Mouse (Mus musculus) CH12.LX (cell line): Measurements from ENCODE around the gene Med23. TPM values are rescaled to one million over a fixed set of nuclear protein-coding genes. Genes with fewer than 3 reads are reported as not detected.

ENCODE experiments used
- DNase-seq: peaks from one replicate; pipeline ENCODE4 v3.0.0-alpha.2; 2013; ENCODE audit errors: extremely low read depth
- H3K27ac ChIP-seq: 2 replicates; pipeline ENCODE4 v1.5.1; 2012; ENCODE audit warnings: low read depth, mild to moderate bottlenecking, control low read depth, moderate library complexity; ENCODE audit not compliant: insufficient read depth
- H3K27me3 ChIP-seq: replicated peaks from 2 replicates; pipeline ENCODE3; 2012; ENCODE audit warnings: inconsistent platforms
- H3K36me3 ChIP-seq, 2 experiments: replicated peaks in 1 of 2; 2 replicates each; pipeline versions ENCODE3 to v1.6.1; 2012; ENCODE audit warnings: inconsistent platforms in 1 of 2, low read length in 1 of 2, mild to moderate bottlenecking in 1 of 2, mixed read lengths in 1 of 2, moderate library complexity in 1 of 2; ENCODE audit not compliant: control insufficient read depth in 1 of 2, insufficient read depth in 1 of 2
- H3K4me1 ChIP-seq, 2 experiments: 2 replicates each; pipeline ENCODE4 v1.6.1; 2012; ENCODE audit warnings: inconsistent platforms in 1 of 2, moderate library complexity in 1 of 2; ENCODE audit not compliant: insufficient read depth in 2 of 2, control insufficient read depth in 1 of 2
- H3K4me2 ChIP-seq: 2 replicates; pipeline ENCODE4 v1.6.1; 2012; ENCODE audit warnings: low read depth, mild to moderate bottlenecking, control low read depth; ENCODE audit not compliant: poor library complexity, insufficient read depth, severe bottlenecking
- H3K4me3 ChIP-seq, 3 experiments: fragments of 150-350 bp in 1 of 3; sonication (generic) in 1 of 3; replicated peaks in 1 of 3; 2 replicates each; pipeline versions ENCODE3 to v1.5.1; 2011 to 2012; ENCODE audit warnings: low read depth in 2 of 3, low read length in 2 of 3, mild to moderate bottlenecking in 2 of 3, moderate library complexity in 2 of 3, control low read depth in 1 of 3, improper control_type of control experiment in 1 of 3, inconsistent platforms in 1 of 3, mixed read lengths in 1 of 3; ENCODE audit not compliant: poor library complexity in 1 of 3
- H3K79me2 ChIP-seq: replicated peaks from 2 replicates; pipeline ENCODE4 v1.6.1; 2012; ENCODE audit warnings: mild to moderate bottlenecking, moderate library complexity; ENCODE audit not compliant: control insufficient read depth, poor library complexity, insufficient read depth, severe bottlenecking; ENCODE audit errors: extremely low read depth
- H3K9ac ChIP-seq: 2 replicates; pipeline ENCODE4 v1.6.1; 2012; ENCODE audit warnings: low read depth, mild to moderate bottlenecking, control low read depth, moderate library complexity; ENCODE audit not compliant: insufficient read depth
- H3K9me3 ChIP-seq: replicated peaks from 2 replicates; pipeline ENCODE3; 2012; ENCODE audit warnings: low read length, inconsistent platforms, mixed read lengths
- BHLHE40 ChIP-seq: IDR thresholded peaks from 2 replicates; pipeline ENCODE4 v1.6.1; 2011; ENCODE audit warnings: mild to moderate bottlenecking, low read depth, low read length, improper control_type of control experiment
- CHD1 ChIP-seq: IDR thresholded peaks from 2 replicates; pipeline ENCODE4 v1.6.1; 2012; ENCODE audit warnings: low read depth, low read length, improper control_type of control experiment, inconsistent platforms
- CHD2 ChIP-seq: IDR thresholded peaks from 2 replicates; pipeline ENCODE4 v1.6.1; 2011; ENCODE audit warnings: low read length, improper control_type of control experiment
- CTCF ChIP-seq, 2 experiments: IDR thresholded peaks in 1 of 2; conservative IDR thresholded peaks in 1 of 2; 2 replicates each; pipeline ENCODE4 v1.5.1; 2011 to 2012; ENCODE audit warnings: low read depth in 2 of 2, low read length in 2 of 2, improper control_type of control experiment in 1 of 2, inconsistent platforms in 1 of 2, mild to moderate bottlenecking in 1 of 2, moderate library complexity in 1 of 2
- E2F4 ChIP-seq: IDR thresholded peaks from 2 replicates; pipeline ENCODE4 v1.6.1; 2011; ENCODE audit warnings: low read depth, low read length, improper control_type of control experiment; ENCODE audit not compliant: insufficient replicate concordance
- ELF1 ChIP-seq: IDR thresholded peaks from 2 replicates; pipeline ENCODE4 v1.6.1; 2014; ENCODE audit warnings: low read depth, mild to moderate bottlenecking, inconsistent platforms, low read length, improper control_type of control experiment
- EP300 ChIP-seq: IDR thresholded peaks from 2 replicates; pipeline ENCODE4 v1.6.1; 2011; ENCODE audit warnings: low read length, improper control_type of control experiment
- ETS1 ChIP-seq: conservative IDR thresholded peaks from 2 replicates; pipeline ENCODE4 v1.6.1; 2012; ENCODE audit warnings: low read depth, mild to moderate bottlenecking, inconsistent platforms, low read length, improper control_type of control experiment, moderate library complexity
- GABPA ChIP-seq: IDR thresholded peaks from 2 replicates; pipeline ENCODE4 v1.6.1; 2012; ENCODE audit warnings: low read depth, low read length, improper control_type of control experiment, inconsistent platforms; ENCODE audit not compliant: insufficient replicate concordance
- HCFC1 ChIP-seq: IDR thresholded peaks from 2 replicates; pipeline ENCODE4 v1.6.1; 2012; ENCODE audit warnings: low read depth, mild to moderate bottlenecking, inconsistent platforms, low read length, improper control_type of control experiment
- IRF4 ChIP-seq: IDR thresholded peaks from 2 replicates; pipeline ENCODE4 v1.6.1; 2014; ENCODE audit warnings: low read depth, mild to moderate bottlenecking, inconsistent platforms, low read length, improper control_type of control experiment
- JUN ChIP-seq: IDR thresholded peaks from 2 replicates; pipeline ENCODE4 v1.6.1; 2011; ENCODE audit warnings: low read depth, mild to moderate bottlenecking, low read length, improper control_type of control experiment, moderate library complexity; ENCODE audit not compliant: insufficient read depth
- JUND ChIP-seq: conservative IDR thresholded peaks from 2 replicates; pipeline ENCODE4 v1.6.1; 2011; ENCODE audit warnings: low read depth, low read length, improper control_type of control experiment
- KAT2A ChIP-seq: IDR thresholded peaks from 2 replicates; pipeline ENCODE4 v1.6.1; 2012; ENCODE audit warnings: low read length, improper control_type of control experiment, inconsistent platforms; ENCODE audit not compliant: insufficient replicate concordance
- MAFK ChIP-seq: IDR thresholded peaks from 2 replicates; pipeline ENCODE4 v1.6.1; 2011; ENCODE audit warnings: low read length, improper control_type of control experiment; ENCODE audit not compliant: insufficient replicate concordance
- MAX ChIP-seq: IDR thresholded peaks from 2 replicates; pipeline ENCODE4 v1.6.1; 2011; ENCODE audit warnings: low read length, improper control_type of control experiment
- MAZ ChIP-seq: IDR thresholded peaks from 2 replicates; pipeline ENCODE4 v1.6.1; 2012; ENCODE audit warnings: low read depth, mild to moderate bottlenecking, inconsistent platforms, low read length, improper control_type of control experiment, moderate library complexity
- MEF2A ChIP-seq: IDR thresholded peaks from 2 replicates; pipeline ENCODE4 v1.6.1; 2014; ENCODE audit warnings: low read depth, mild to moderate bottlenecking, inconsistent platforms, low read length, improper control_type of control experiment, borderline replicate concordance
- MXI1 ChIP-seq: IDR thresholded peaks from 2 replicates; pipeline ENCODE4 v1.6.1; 2011; ENCODE audit warnings: mild to moderate bottlenecking, low read depth, low read length, improper control_type of control experiment
- MYC ChIP-seq: IDR thresholded peaks from 2 replicates; pipeline ENCODE4 v1.6.1; 2011; ENCODE audit warnings: low read depth, mild to moderate bottlenecking, improper control_type of control experiment, low read length
- NELFE ChIP-seq: IDR thresholded peaks from 2 replicates; pipeline ENCODE4 v1.6.1; 2011; ENCODE audit warnings: low read depth, low read length, improper control_type of control experiment
- NRF1 ChIP-seq: IDR thresholded peaks from 2 replicates; pipeline ENCODE4 v1.6.1; 2014; ENCODE audit warnings: low read depth, mild to moderate bottlenecking, inconsistent platforms, low read length, improper control_type of control experiment, moderate library complexity
- PAX5 ChIP-seq: IDR thresholded peaks from 2 replicates; pipeline ENCODE4 v1.6.1; 2012; ENCODE audit warnings: low read length, inconsistent platforms, mixed read lengths
- POLR2A ChIP-seq: IDR thresholded peaks from 2 replicates; pipeline ENCODE4 v1.6.1; 2011; ENCODE audit warnings: low read depth, mild to moderate bottlenecking, improper control_type of control experiment, low read length
- POLR2AphosphoS2 ChIP-seq: IDR thresholded peaks from 2 replicates; pipeline ENCODE4 v1.6.1; 2011; ENCODE audit warnings: low read depth, low read length, improper control_type of control experiment
- RAD21 ChIP-seq: IDR thresholded peaks from 2 replicates; pipeline ENCODE4 v1.6.1; 2011; ENCODE audit warnings: low read depth, mild to moderate bottlenecking, low read length, improper control_type of control experiment, moderate library complexity
- RCOR1 ChIP-seq: conservative IDR thresholded peaks from 2 replicates; pipeline ENCODE4 v1.6.1; 2012; ENCODE audit warnings: low read depth, mild to moderate bottlenecking, inconsistent platforms, low read length, improper control_type of control experiment
- SIN3A ChIP-seq: IDR thresholded peaks from 2 replicates; pipeline ENCODE4 v1.6.1; 2012; ENCODE audit warnings: low read length, improper control_type of control experiment, inconsistent platforms
- SMC3 ChIP-seq: IDR thresholded peaks from 2 replicates; pipeline ENCODE4 v1.6.1; 2011; ENCODE audit warnings: low read depth, low read length, improper control_type of control experiment
- TBP ChIP-seq: conservative IDR thresholded peaks from 2 replicates; pipeline ENCODE4 v1.6.1; 2011; ENCODE audit warnings: low read depth, low read length, improper control_type of control experiment
- TCF12 ChIP-seq: IDR thresholded peaks from 2 replicates; pipeline ENCODE4 v1.6.1; 2014; ENCODE audit warnings: low read depth, mild to moderate bottlenecking, inconsistent platforms, low read length, improper control_type of control experiment
- UBTF ChIP-seq: IDR thresholded peaks from 2 replicates; pipeline ENCODE4 v1.6.1; 2012; ENCODE audit warnings: low read depth, mild to moderate bottlenecking, inconsistent platforms, low read length, improper control_type of control experiment, moderate library complexity
- USF1 ChIP-seq: IDR thresholded peaks from 2 replicates; pipeline ENCODE4 v1.6.1; 2014; ENCODE audit warnings: low read depth, mild to moderate bottlenecking, inconsistent platforms, low read length, improper control_type of control experiment
- USF2 ChIP-seq: conservative IDR thresholded peaks from 2 replicates; pipeline ENCODE4 v1.6.1; 2011; ENCODE audit warnings: low read depth, low read length, improper control_type of control experiment
- ZC3H11A ChIP-seq: IDR thresholded peaks from 2 replicates; pipeline ENCODE4 v1.6.1; 2012; ENCODE audit warnings: low read depth, mild to moderate bottlenecking, inconsistent platforms, low read length, improper control_type of control experiment
- ZKSCAN1 ChIP-seq: IDR thresholded peaks from 2 replicates; pipeline ENCODE4 v1.6.1; 2012; ENCODE audit warnings: low read depth, inconsistent platforms, low read length, improper control_type of control experiment, borderline replicate concordance
- ZMIZ1 ChIP-seq: IDR thresholded peaks from 2 replicates; pipeline ENCODE4 v1.6.1; 2012; ENCODE audit warnings: low read depth, mild to moderate bottlenecking, inconsistent platforms, low read length, improper control_type of control experiment
- ZNF384 ChIP-seq: IDR thresholded peaks from 2 replicates; pipeline ENCODE4 v1.6.1; 2012; ENCODE audit warnings: low read depth, low read length, improper control_type of control experiment, inconsistent platforms
- dilution Hi-C: fragments of 300-500 bp; cut with MboI; formaldehyde crosslinking; loops from 2 replicates; pipeline ENCODE4 v1.14.3; 2020; ENCODE audit warnings: low sequenced_read_pairs; ENCODE audit not compliant: extremely low pct_unique_long_range_greater_than_20kb, extremely low pct_ligation_motif_present
- in situ Hi-C: fragments of 300-500 bp; cut with MboI; formaldehyde crosslinking; loops from 3 replicates; pipeline ENCODE4 v1.14.3; 2019; ENCODE audit warnings: low sequenced_read_pairs, low pct_ligation_motif_present, low pct_unique_long_range_greater_than_20kb, mixed read lengths
- polyA plus RNA-seq: library from polyadenylated mRNA; unstranded; fragments of >175 nt; gene quantifications from 2 replicates; pipeline ENCODE4 v1.2.1, GENCODE M21; 2012; ENCODE audit warnings: low read depth; ENCODE audit not compliant: insufficient read length
- total RNA-seq, 2 experiments: library from RNA; depleted of rRNA; stranded (reverse); fragments of 300-350 nt in 1 of 2; fragments of >200 nt in 1 of 2; gene quantifications; 2 replicates each; pipeline ENCODE4 v1.2.3; 2012 to 2014

The Med23 gene
- total RNA-seq (2012; rRNA removed) (43.5 and 43.6 TPM in 2 replicates), total RNA-seq (2014; rRNA removed) (45.6 and 46.7 TPM in 2 replicates), polyA plus RNA-seq (37.1 and 45.7 TPM in 2 replicates)

- dilution Hi-C loops = no loop called here
- H3K4me1 ChIP-seq = peaks cover 0 to 8% of the 10 kb centered on the region in 2 experiments; a peak in 2 of 4 replicates
- in situ Hi-C loops = loop anchor here (10.0 kb wide), 1 partner anchor 345 kb away; no protein-coding TSS in a partner anchor
These were observed at the start of gene Med23 for GRCm38 (mm10) chr10:24869760-24870290. TSS of gene Med23 (plus strand) at chr10:24869986.

GRCm38 (mm10) chr10:24821990-24822676 is 47.7 kb upstream of the Med23 start:
- no peak for DNase-seq
- 0 out of 2 replicates have a peak overlapping the region, but pooled peaks have one; percentile 4 for H3K4me2 ChIP-seq
- H3K27ac ChIP-seq = no peak overlapping the region
- no peaks in the 10 kb centered on the region for H3K9me3 ChIP-seq
- dilution Hi-C loops = no loop called here
- H3K4me3 ChIP-seq = no peak overlapping the region
- no peaks in the 10 kb centered on the region for H3K36me3 ChIP-seq
- TF ChIP-seq BHLHE40 (no peak), TCF12 (no peak), MAFK (0 out of 2 replicates have a peak, but pooled peaks have one; percentile 34)
- H3K79me2 ChIP-seq = no peaks in the 10 kb centered on the region
- no peaks in the 10 kb centered on the region for H3K27me3 ChIP-seq
- in situ Hi-C loops = no loop called here
- peaks cover 5 to 24% of the 10 kb centered on the region in 2 experiments; a peak in 3 of 4 replicates for H3K4me1 ChIP-seq
- H3K9ac ChIP-seq = no peak overlapping the region

More at GRCm38 (mm10) chr10:24869760-24870290, at the start of gene Med23:
- TF ChIP-seq MAZ = no peak
- TF ChIP-seq EP300 = no peak
- TF ChIP-seq CHD2 = no peak
- TF ChIP-seq KAT2A = peak; percentile 70; the same call in 1 of the 2 replicates
- TF ChIP-seq ELF1 = peak; percentile 73
- peak; percentile 59; the same call in 1 of the 2 replicates for TF ChIP-seq IRF4
- 0 out of 2 replicates have a peak, but pooled peaks have one; percentile 17 for TF ChIP-seq ZC3H11A
- TF ChIP-seq MAX = no peak
- no peak for TF ChIP-seq PAX5
- TF ChIP-seq RAD21 = peak; percentile 88
- no peak for TF ChIP-seq USF1
- no peak for TF ChIP-seq UBTF
- peak; percentile 58 to 91 for TF ChIP-seq CTCF (conservative IDR thresholded peaks at IDR 0.05 in 1 of 2, IDR thresholded peaks at IDR 0.05 in 1 of 2; ENCODE audit: low read depth in 2 of 2, low read length in 2 of 2)
- no peak for TF ChIP-seq USF2
- peak; percentile 78 for TF ChIP-seq POLR2A
- no peak for TF ChIP-seq RCOR1
- peak; percentile 69 for TF ChIP-seq MXI1
- no peak for TF ChIP-seq JUN
- peak; percentile 87 for TF ChIP-seq SMC3
- TF ChIP-seq ZKSCAN1 = no peak
- no peak for TF ChIP-seq BHLHE40
- no peak; the same call in 1 of the 2 replicates for TF ChIP-seq ZMIZ1
- peak; percentile 11; the same call in 1 of the 2 replicates for TF ChIP-seq MYC
- no peak for TF ChIP-seq JUND
- no peak for TF ChIP-seq MAFK
- peak; percentile 87 for TF ChIP-seq TCF12
- TF ChIP-seq ETS1 = no peak; the same call in 1 of the 2 replicates
- TF ChIP-seq ZNF384 = no peak
- no peak for TF ChIP-seq POLR2AphosphoS2
- TF ChIP-seq TBP = 0 out of 2 replicates have a peak, but pooled peaks have one; percentile 41
- no peak for TF ChIP-seq CHD1
- TF ChIP-seq HCFC1 = peak; percentile 94
- TF ChIP-seq E2F4 = no peak
- peak; percentile 87 for TF ChIP-seq SIN3A
- TF ChIP-seq NELFE = no peak
- peak; percentile 52; the same call in 1 of the 2 replicates for TF ChIP-seq NRF1
- peak; percentile 88; the same call in 1 of the 2 replicates for TF ChIP-seq MEF2A
- no peak; the same call in 1 of the 2 replicates for TF ChIP-seq GABPA
- Histone ChIP-seq H3K9me3 (no peaks in the 10 kb centered on the region), H3K4me3 (peak within 1 kb of the TSS; percentile 81 to 94 (median 91)), H3K4me2 (peak within 1 kb of the TSS; percentile 71), H3K9ac (peak within 1 kb of the TSS; percentile 57), H3K36me3 (peaks cover 20 to 30% of the 10 kb centered on the region in 2 experiments), H3K27me3 (no peaks in the 10 kb centered on the region), H3K27ac (no peak within 1 kb of the TSS), H3K79me2 (peaks cover 14% of the 10 kb centered on the region; the same call in 1 of the 2 replicates)
- peak; percentile 95 for DNase-seq
